Mouse (Mus musculus): ENCODE data around the gene Lexm. TPM values are rescaled to one million over a fixed set of nuclear protein-coding genes. Genes with fewer than 3 reads are reported as not detected.

Gene Lexm
- polyA plus RNA-seq, 1 experiment from 2014 or later, result not detected

DNA sequence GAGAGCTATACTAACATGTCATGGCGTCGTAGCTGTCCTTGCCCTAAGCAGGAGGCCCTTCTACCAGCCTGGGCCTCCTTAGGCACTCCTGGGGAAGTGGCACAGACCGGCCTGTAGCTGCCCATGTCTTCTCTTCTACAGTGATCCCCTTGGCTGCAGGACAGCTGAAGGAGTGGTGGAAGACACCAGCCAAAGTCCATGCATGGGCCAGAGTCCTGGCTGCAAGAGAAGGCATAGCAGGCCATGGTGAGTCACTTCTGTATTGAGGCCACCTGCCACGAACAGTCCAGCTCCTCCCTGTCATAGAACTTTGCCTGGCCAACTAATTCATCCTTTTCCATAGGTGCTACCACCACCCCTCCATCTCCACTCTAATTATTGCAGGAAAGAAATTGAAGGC lies 1.9 kb upstream of the Lexm start:
- H3K27ac ChIP-seq (ENCODE audit: low read length), result peak overlapping the region; percentile 23; the same call in 1 of the 2 replicates

DNA sequence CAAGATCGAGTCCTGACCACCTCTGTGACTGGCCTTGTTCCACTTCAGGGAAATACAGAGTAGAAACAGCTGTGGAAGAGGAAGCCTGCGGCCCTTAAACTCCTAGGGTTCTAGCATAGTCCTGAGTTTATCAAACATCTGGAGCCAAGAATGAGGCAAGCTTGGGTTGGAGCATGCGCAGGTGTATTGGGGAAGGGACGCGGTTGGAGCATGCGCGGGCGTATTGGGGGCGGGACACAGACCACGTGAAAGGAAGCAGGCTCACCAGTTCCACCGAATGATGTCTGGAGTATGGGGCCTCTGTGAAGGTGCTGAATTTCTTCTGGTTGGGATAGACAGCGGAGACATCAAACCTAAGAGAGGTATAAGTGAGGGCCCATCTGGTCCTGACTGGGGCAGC lies 1.4 kb downstream of the Lexm start:
- no peak overlapping the region for H3K4me3 ChIP-seq (ENCODE audit: low read length)
- H3K4me2 ChIP-seq (ENCODE audit: low read depth, low read length), result no peak overlapping the region
- ATAC-seq, result no peak
- no peak overlapping the region for H3K9ac ChIP-seq (ENCODE audit: low read depth, low read length)
- no peaks in the 10 kb centered on the region for H3K9me3 ChIP-seq (ENCODE audit: control insufficient read depth, low read length)
- peaks cover 7% of the 10 kb centered on the region for H3K4me1 ChIP-seq (ENCODE audit: control insufficient read depth, insufficient read depth, low read length)
- no peaks in the 10 kb centered on the region for H3K36me3 ChIP-seq (ENCODE audit: control insufficient read depth, insufficient read depth, low read length)
- 76% methylated on average over 12 of the region's 12 CpGs for WGBS
- no peaks in the 10 kb centered on the region for H3K27me3 ChIP-seq (replicated peaks; ENCODE audit: control insufficient read depth, insufficient read depth, low read length)
- H3K27ac ChIP-seq (ENCODE audit: low read length), result no peak overlapping the region

More for the DNA sequence above, 1.9 kb upstream of the Lexm start:
- H3K27me3 ChIP-seq (replicated peaks; ENCODE audit: control insufficient read depth, insufficient read depth, low read length), result peaks cover 14% of the 10 kb centered on the region; the same call in 1 of the 2 replicates
- H3K9me3 ChIP-seq (ENCODE audit: control insufficient read depth, low read length), result no peaks in the 10 kb centered on the region
- no peak overlapping the region for H3K4me3 ChIP-seq (ENCODE audit: low read length)
- peak; percentile 36 for ATAC-seq
- 77% methylated on average over 4 of the region's 4 CpGs for whole genome bisulfite sequencing
- H3K36me3 ChIP-seq (ENCODE audit: control insufficient read depth, insufficient read depth, low read length), result no peaks in the 10 kb centered on the region
- H3K9ac ChIP-seq (ENCODE audit: low read depth, low read length), result no peak overlapping the region
- peaks cover 15% of the 10 kb centered on the region for H3K4me1 ChIP-seq (ENCODE audit: control insufficient read depth, insufficient read depth, low read length)
- H3K4me2 ChIP-seq (ENCODE audit: low read depth, low read length), result no peak overlapping the region

DNA sequence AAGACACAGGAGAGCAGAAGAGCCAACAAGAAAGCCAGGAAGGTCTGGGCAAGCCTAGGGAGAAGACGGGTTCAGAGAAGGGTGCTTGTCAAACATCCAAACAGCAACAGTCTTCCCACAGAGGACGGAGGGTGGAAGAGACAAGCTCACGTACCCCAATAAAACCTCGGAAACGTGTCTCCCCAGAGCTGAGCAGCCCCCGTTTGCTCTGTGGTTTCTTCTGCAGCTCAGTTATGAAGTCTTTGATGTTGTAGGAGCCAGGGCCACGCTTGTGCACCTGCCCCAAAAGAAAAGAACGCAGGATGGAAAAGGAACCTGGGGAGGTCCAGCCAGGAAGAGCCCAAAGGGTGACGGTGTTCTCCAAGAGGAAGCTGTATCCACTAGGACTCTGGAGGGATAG lies 2.2 kb downstream of the Lexm start:
- H3K9me3 ChIP-seq (ENCODE audit: control insufficient read depth, low read length), result no peaks in the 10 kb centered on the region
- 86% methylated on average over 9 of the region's 9 CpGs for WGBS

DNA sequence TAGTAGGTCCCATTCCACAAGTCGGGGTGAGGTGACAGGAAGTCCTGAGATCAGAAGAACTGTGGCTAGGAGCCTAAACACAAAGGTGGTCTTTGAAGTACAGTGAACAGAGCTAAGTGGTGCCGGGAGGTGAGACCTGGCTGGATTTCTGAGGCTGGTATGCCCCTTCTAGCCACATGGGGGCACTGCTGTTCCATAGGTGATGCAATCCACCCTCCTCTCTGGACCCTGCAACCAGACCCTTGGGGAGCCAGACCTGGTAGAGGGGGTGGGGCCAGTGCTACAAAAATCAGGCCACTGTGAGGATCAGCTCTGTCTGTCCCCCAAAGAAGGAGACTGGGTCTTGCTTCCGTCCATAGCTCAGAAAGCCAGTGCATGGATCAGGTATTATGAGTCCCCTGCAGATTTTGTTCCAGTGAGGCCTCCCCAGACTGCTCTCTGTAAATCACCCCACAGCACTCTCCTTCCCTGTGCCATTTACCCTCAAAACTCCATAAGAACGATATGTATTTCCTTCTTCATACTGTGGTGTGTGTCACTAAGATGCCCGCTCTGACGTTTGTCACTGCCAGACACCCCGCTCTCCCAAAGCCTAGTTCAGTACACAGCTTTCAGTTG lies 2.8 kb downstream of the Lexm start:
- H3K4me1 ChIP-seq (ENCODE audit: control insufficient read depth, insufficient read depth, low read length), result peaks cover 7% of the 10 kb centered on the region
- 44% methylated on average over 7 of the region's 7 CpGs for WGBS

More for the DNA sequence above, 2.2 kb downstream of the Lexm start:
- no peak overlapping the region for H3K27ac ChIP-seq (ENCODE audit: low read length)
- H3K36me3 ChIP-seq (ENCODE audit: control insufficient read depth, insufficient read depth, low read length), result no peaks in the 10 kb centered on the region
- H3K27me3 ChIP-seq (replicated peaks; ENCODE audit: control insufficient read depth, insufficient read depth, low read length), result no peaks in the 10 kb centered on the region
- H3K4me1 ChIP-seq (ENCODE audit: control insufficient read depth, insufficient read depth, low read length), result peaks cover 7% of the 10 kb centered on the region
- no peak overlapping the region for H3K4me2 ChIP-seq (ENCODE audit: low read depth, low read length)
- ATAC-seq, result no peak
- no peak overlapping the region for H3K9ac ChIP-seq (ENCODE audit: low read depth, low read length)
- H3K4me3 ChIP-seq (ENCODE audit: low read length), result no peak overlapping the region

DNA sequence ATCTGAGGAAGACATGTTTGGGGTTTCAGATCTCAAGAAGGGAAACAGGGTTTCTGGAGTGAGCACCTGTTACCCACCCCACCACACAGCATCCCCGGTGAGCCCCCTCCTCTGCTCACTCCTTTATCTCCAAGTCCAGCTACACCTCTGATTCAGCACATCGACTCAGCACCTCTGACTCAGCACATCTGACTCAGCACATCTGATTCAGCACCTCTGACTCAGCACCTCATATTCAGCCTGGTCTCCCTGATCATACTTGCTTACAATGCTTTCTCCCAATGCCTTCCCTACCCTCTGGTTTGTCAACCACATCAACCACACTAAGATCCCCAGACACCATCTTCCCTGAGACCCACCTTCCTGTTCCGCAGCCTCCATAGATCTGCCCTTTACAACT lies 3.5 kb downstream of the Lexm start:
- Histone ChIP-seq H3K4me3 (ENCODE audit: low read length) (no peak overlapping the region), H3K27me3 (replicated peaks; ENCODE audit: control insufficient read depth, insufficient read depth, low read length) (no peaks in the 10 kb centered on the region), H3K27ac (ENCODE audit: low read length) (no peak overlapping the region), H3K4me2 (ENCODE audit: low read depth, low read length) (no peak overlapping the region), H3K36me3 (ENCODE audit: control insufficient read depth, insufficient read depth, low read length) (no peaks in the 10 kb centered on the region), H3K9me3 (ENCODE audit: control insufficient read depth, low read length) (no peaks in the 10 kb centered on the region), H3K4me1 (ENCODE audit: control insufficient read depth, insufficient read depth, low read length) (peaks cover 7% of the 10 kb centered on the region), H3K9ac (ENCODE audit: low read depth, low read length) (no peak overlapping the region)
- ATAC-seq, result no peak
- 64% methylated on average over 3 of the region's 3 CpGs for WGBS

More for the DNA sequence above, 2.8 kb downstream of the Lexm start:
- no peak overlapping the region for H3K4me2 ChIP-seq (ENCODE audit: low read depth, low read length)
- H3K27ac ChIP-seq (ENCODE audit: low read length), result no peak overlapping the region
- H3K4me3 ChIP-seq (ENCODE audit: low read length), result no peak overlapping the region
- H3K9ac ChIP-seq (ENCODE audit: low read depth, low read length), result peak overlapping the region; percentile 17; the same call in 1 of the 2 replicates
- ATAC-seq, result peak; percentile 58
- no peaks in the 10 kb centered on the region for H3K36me3 ChIP-seq (ENCODE audit: control insufficient read depth, insufficient read depth, low read length)
- H3K27me3 ChIP-seq (replicated peaks; ENCODE audit: control insufficient read depth, insufficient read depth, low read length), result no peaks in the 10 kb centered on the region
- no peaks in the 10 kb centered on the region for H3K9me3 ChIP-seq (ENCODE audit: control insufficient read depth, low read length)

GRCm38 (mm10) chr4:106613105-106613504 lies 3.9 kb downstream of the Lexm start:
- H3K9ac ChIP-seq (ENCODE audit: low read depth, low read length), result no peak overlapping the region
- no peak overlapping the region for H3K4me2 ChIP-seq (ENCODE audit: low read depth, low read length)
- no peaks in the 10 kb centered on the region for H3K27me3 ChIP-seq (replicated peaks; ENCODE audit: control insufficient read depth, insufficient read depth, low read length)
- H3K4me3 ChIP-seq (ENCODE audit: low read length), result no peak overlapping the region
- 78% methylated on average over 8 of the region's 8 CpGs for WGBS
- no peaks in the 10 kb centered on the region for H3K36me3 ChIP-seq (ENCODE audit: control insufficient read depth, insufficient read depth, low read length)
- H3K9me3 ChIP-seq (ENCODE audit: control insufficient read depth, low read length), result no peaks in the 10 kb centered on the region
- ATAC-seq, result no peak
- peaks cover 7% of the 10 kb centered on the region for H3K4me1 ChIP-seq (ENCODE audit: control insufficient read depth, insufficient read depth, low read length)
- H3K27ac ChIP-seq (ENCODE audit: low read length), result no peak overlapping the region

- no peaks in the 10 kb centered on the region for H3K36me3 ChIP-seq (ENCODE audit: control insufficient read depth, insufficient read depth, low read length)
- no peak overlapping the region for H3K9ac ChIP-seq (ENCODE audit: low read depth, low read length)
- WGBS, result 88% methylated on average over 1 of the region's 1 CpGs
- H3K4me2 ChIP-seq (ENCODE audit: low read depth, low read length), result no peak overlapping the region
- H3K4me1 ChIP-seq (ENCODE audit: control insufficient read depth, insufficient read depth, low read length), result no peaks in the 10 kb centered on the region
- no peaks in the 10 kb centered on the region for H3K9me3 ChIP-seq (ENCODE audit: control insufficient read depth, low read length)
- H3K27ac ChIP-seq (ENCODE audit: low read length), result no peak overlapping the region
- H3K4me3 ChIP-seq (ENCODE audit: low read length), result no peak overlapping the region
- no peaks in the 10 kb centered on the region for H3K27me3 ChIP-seq (replicated peaks; ENCODE audit: control insufficient read depth, insufficient read depth, low read length)
- no peak for ATAC-seq
Measured at GRCm38 (mm10) chr4:106607905-106608304, 9.1 kb downstream of the Lexm start.

GRCm38 (mm10) chr4:106606639-106607554 lies 10.1 kb downstream of the Lexm start:
- no peak overlapping the region for H3K4me2 ChIP-seq (ENCODE audit: low read depth, low read length)
- H3K9ac ChIP-seq (ENCODE audit: low read depth, low read length), result no peak overlapping the region
- WGBS, result 40% methylated on average over 18 of the region's 18 CpGs
- H3K4me1 ChIP-seq (ENCODE audit: control insufficient read depth, insufficient read depth, low read length), result no peaks in the 10 kb centered on the region
- H3K27ac ChIP-seq (ENCODE audit: low read length), result no peak overlapping the region
- peak; percentile 84 for ATAC-seq
- no peak overlapping the region for H3K4me3 ChIP-seq (ENCODE audit: low read length)
- no peaks in the 10 kb centered on the region for H3K36me3 ChIP-seq (ENCODE audit: control insufficient read depth, insufficient read depth, low read length)
- no peaks in the 10 kb centered on the region for H3K9me3 ChIP-seq (ENCODE audit: control insufficient read depth, low read length)
- H3K27me3 ChIP-seq (replicated peaks; ENCODE audit: control insufficient read depth, insufficient read depth, low read length), result no peaks in the 10 kb centered on the region

GRCm38 (mm10) chr4:106600770-106601169 lies 16.3 kb downstream of the Lexm start:
- no peaks in the 10 kb centered on the region for H3K36me3 ChIP-seq (ENCODE audit: control insufficient read depth, insufficient read depth, low read length)
- H3K4me1 ChIP-seq (ENCODE audit: control insufficient read depth, insufficient read depth, low read length), result no peaks in the 10 kb centered on the region
- H3K27ac ChIP-seq (ENCODE audit: low read length), result no peak overlapping the region
- no peak overlapping the region for H3K4me3 ChIP-seq (ENCODE audit: low read length)
- peaks cover 3% of the 10 kb centered on the region; the same call in 1 of the 2 replicates for H3K9me3 ChIP-seq (ENCODE audit: control insufficient read depth, low read length)
- H3K9ac ChIP-seq (ENCODE audit: low read depth, low read length), result no peak overlapping the region
- H3K27me3 ChIP-seq (replicated peaks; ENCODE audit: control insufficient read depth, insufficient read depth, low read length), result no peaks in the 10 kb centered on the region
- 81% methylated on average over 4 of the region's 4 CpGs for WGBS
- no peak overlapping the region for H3K4me2 ChIP-seq (ENCODE audit: low read depth, low read length)
- no peak for ATAC-seq
